Mouse (Mus musculus) ovary, postnatal 36 days (tissue): Measurements from ENCODE around the gene Lrrc8c.
A peak's percentile ranks its signal among the peaks of the same experiment; 100 is the strongest.

Source experiments
- DNase-seq: peaks from one replicate; pipeline ENCODE4 v3.0.0; 2022; ENCODE audit warnings: low spot score, mixed read lengths

Lrrc8c gene

GRCm38 (mm10) chr5:105501136-105501535, 18.1 kb upstream of the Lrrc8c start:
- DNase-seq, result peak; percentile 31

- DNase-seq, result no peak
Observed at GRCm38 (mm10) chr5:105508813-105509212, 10.4 kb upstream of the Lrrc8c start.

- no peak for DNase-seq
Observed at GRCm38 (mm10) chr5:105512297-105512696, 6.9 kb upstream of the Lrrc8c start.

GRCm38 (mm10) chr5:105515532-105515931, 3.7 kb upstream of the Lrrc8c start:
- DNase-seq, result no peak

- DNase-seq, result no peak
Observed at GRCm38 (mm10) chr5:105516290-105516689, 2.9 kb upstream of the Lrrc8c start.

GRCm38 (mm10) chr5:105517992-105518625, 1.1 kb upstream of the Lrrc8c start:
- DNase-seq, result no peak

GRCm38 (mm10) chr5:105518626-105519095, 527 bp upstream of the Lrrc8c start:
- DNase-seq, result no peak

- DNase-seq, result no peak
Observed at GRCm38 (mm10) chr5:105519976-105520300, 750 bp downstream of the Lrrc8c start.

- no peak for DNase-seq
Observed at GRCm38 (mm10) chr5:105520442-105520965, 1.3 kb downstream of the Lrrc8c start.

- DNase-seq, result no peak
Observed at GRCm38 (mm10) chr5:105523452-105523851, 4.3 kb downstream of the Lrrc8c start.

- DNase-seq, result no peak
Observed at GRCm38 (mm10) chr5:105525004-105525403, 5.8 kb downstream of the Lrrc8c start.

GRCm38 (mm10) chr5:105526107-105526645, 7.0 kb downstream of the Lrrc8c start:
- no peak for DNase-seq

GRCm38 (mm10) chr5:105526766-105527165, 7.6 kb downstream of the Lrrc8c start:
- DNase-seq, result no peak

- DNase-seq, result peak; percentile 37
Observed at GRCm38 (mm10) chr5:105527477-105528331, 8.5 kb downstream of the Lrrc8c start.

- DNase-seq, result no peak
Observed at GRCm38 (mm10) chr5:105530576-105530975, 11.4 kb downstream of the Lrrc8c start.

GRCm38 (mm10) chr5:105535186-105535585, 16.0 kb downstream of the Lrrc8c start:
- DNase-seq, result no peak

- DNase-seq, result no peak
Observed at GRCm38 (mm10) chr5:105536172-105536571, 17.0 kb downstream of the Lrrc8c start.

- DNase-seq, result no peak
Observed at GRCm38 (mm10) chr5:105537101-105537723, 18.0 kb downstream of the Lrrc8c start.

GRCm38 (mm10) chr5:105541051-105541450, 21.9 kb downstream of the Lrrc8c start:
- DNase-seq, result no peak

GRCm38 (mm10) chr5:105545126-105545525, 25.9 kb downstream of the Lrrc8c start:
- DNase-seq, result no peak

GRCm38 (mm10) chr5:105547115-105547514, 27.9 kb downstream of the Lrrc8c start:
- no peak for DNase-seq

GRCm38 (mm10) chr5:105551808-105552207, 32.6 kb downstream of the Lrrc8c start:
- DNase-seq, result no peak
